Mouse (Mus musculus): ENCODE measurements around the gene Ide.

Gene Ide

GRCm38 (mm10) chr19:37332726-37333125 lies 4.9 kb downstream of the Ide start:
- DNase-seq, result no peak

- no peak for DNase-seq
Measured at GRCm38 (mm10) chr19:37327216-37327615, 10.4 kb downstream of the Ide start.

- no peak for DNase-seq
Measured at GRCm38 (mm10) chr19:37323566-37323965, 14.1 kb downstream of the Ide start.

- DNase-seq, result no peak
Measured at GRCm38 (mm10) chr19:37320802-37321619, 16.6 kb downstream of the Ide start.

GRCm38 (mm10) chr19:37317359-37317758 lies 20.3 kb downstream of the Ide start:
- no peak for DNase-seq

- no peak for DNase-seq
Measured at GRCm38 (mm10) chr19:37315091-37315490, 22.6 kb downstream of the Ide start.

GRCm38 (mm10) chr19:37311426-37311825 lies 26.2 kb downstream of the Ide start:
- DNase-seq, result no peak

GRCm38 (mm10) chr19:37310133-37310532 lies 27.5 kb downstream of the Ide start:
- DNase-seq, result no peak

GRCm38 (mm10) chr19:37308941-37309340 lies 28.7 kb downstream of the Ide start:
- no peak for DNase-seq

GRCm38 (mm10) chr19:37307826-37308545 lies 29.7 kb downstream of the Ide start:
- no peak for DNase-seq

GRCm38 (mm10) chr19:37306176-37306575 lies 31.5 kb downstream of the Ide start:
- no peak for DNase-seq

GRCm38 (mm10) chr19:37304866-37305265 lies 32.8 kb downstream of the Ide start:
- no peak for DNase-seq

GRCm38 (mm10) chr19:37304006-37304405 lies 33.6 kb downstream of the Ide start:
- DNase-seq, result peak; percentile 22

- DNase-seq, result no peak
Measured at GRCm38 (mm10) chr19:37301733-37302132, 35.9 kb downstream of the Ide start.

- no peak for DNase-seq
Measured at GRCm38 (mm10) chr19:37291676-37292075, 46.0 kb downstream of the Ide start.

- DNase-seq, result no peak
Measured at GRCm38 (mm10) chr19:37290906-37291305, 46.7 kb downstream of the Ide start.

- no peak for DNase-seq
Measured at GRCm38 (mm10) chr19:37284775-37285174, 52.9 kb downstream of the Ide start.

GRCm38 (mm10) chr19:37283166-37283565 lies 54.5 kb downstream of the Ide start:
- DNase-seq, result no peak

- DNase-seq, result no peak
Measured at GRCm38 (mm10) chr19:37281710-37282109, 55.9 kb downstream of the Ide start.

GRCm38 (mm10) chr19:37279194-37279593 lies 58.5 kb downstream of the Ide start:
- DNase-seq, result no peak

GRCm38 (mm10) chr19:37275555-37275954 lies 62.1 kb downstream of the Ide start:
- DNase-seq, result no peak

- DNase-seq, result no peak
Measured at GRCm38 (mm10) chr19:37269106-37269505, 68.5 kb downstream of the Ide start.

- DNase-seq, result peak; percentile 78
Measured at GRCm38 (mm10) chr19:37265333-37266103, 72.1 kb downstream of the Ide start.
